Mouse (Mus musculus): ENCODE data around the gene AC129217.1. TPM values are rescaled to one million over a fixed set of nuclear protein-coding genes. Genes with fewer than 3 reads are reported as not detected.

The AC129217.1 gene
- total and polyA plus RNA-seq, 2 experiments, result 8.2 TPM; not detected in 1

GRCm38 (mm10) chr19:8839103-8839907 is 9.7 kb downstream of the AC129217.1 start, which contains the start of gene Gng3:
Gene Gng3, minus strand, starts transcription at chr19:8839194.
- H3K79me2 ChIP-seq (ENCODE audit: control insufficient read depth, insufficient read depth, low read length), result no peaks in the 10 kb centered on the region
- no peaks in the 10 kb centered on the region for H3K27me3 ChIP-seq (ENCODE audit: control insufficient read depth, insufficient read depth, low read length)
- DNase-seq (ENCODE audit: extremely low read depth, low read depth, low spot score), result no peak
- no peak within 1 kb of the TSS for H3K4me3 ChIP-seq (ENCODE audit: insufficient read depth, low read depth, low read length)
- TF ChIP-seq POLR2A (IDR thresholded peaks at IDR 0.05; ENCODE audit: extremely low read depth, insufficient read depth, low read length) (no peak), CTCF (IDR thresholded peaks at IDR 0.05; ENCODE audit: low read depth, low read length) (no peak)
- peaks cover 9% of the 10 kb centered on the region for H3K4me1 ChIP-seq (ENCODE audit: control insufficient read depth, insufficient read depth, low read length)
- H3K9ac ChIP-seq (ENCODE audit: low read depth, low read length), result no peak within 1 kb of the TSS; the same call in 1 of the 2 replicates
- peaks cover 4% of the 10 kb centered on the region; the same call in 1 of the 2 replicates for H3K36me3 ChIP-seq (ENCODE audit: control insufficient read depth, insufficient read depth, low read length)
- WGBS, result 93% methylated on average over 11 of the region's 11 CpGs
- H3K27ac ChIP-seq (replicated peaks; ENCODE audit: insufficient read depth, low read depth, low read length), result no peak within 1 kb of the TSS

GRCm38 (mm10) chr19:8839908-8840791 is 10.6 kb downstream of the AC129217.1 start:
- Histone ChIP-seq H3K4me3 (ENCODE audit: insufficient read depth, low read depth, low read length) (peak overlapping the region; percentile 90), H3K9ac (ENCODE audit: low read depth, low read length) (peak overlapping the region; percentile 86), H3K4me1 (ENCODE audit: control insufficient read depth, insufficient read depth, low read length) (peaks cover 12% of the 10 kb centered on the region), H3K27ac (replicated peaks; ENCODE audit: insufficient read depth, low read depth, low read length) (peak overlapping the region; percentile 69), H3K27me3 (ENCODE audit: control insufficient read depth, insufficient read depth, low read length) (no peaks in the 10 kb centered on the region), H3K36me3 (ENCODE audit: control insufficient read depth, insufficient read depth, low read length) (peaks cover under 1% of the 10 kb centered on the region; the same call in 1 of the 2 replicates), H3K79me2 (ENCODE audit: control insufficient read depth, insufficient read depth, low read length) (no peaks in the 10 kb centered on the region)
- DNase-seq (ENCODE audit: extremely low read depth, low read depth, low spot score), result peak; percentile 75
- 28% methylated on average over 29 of the region's 29 CpGs for WGBS
- TF ChIP-seq CTCF (IDR thresholded peaks at IDR 0.05; ENCODE audit: low read depth, low read length), result no peak
- peak; percentile 69 for TF ChIP-seq POLR2A (IDR thresholded peaks at IDR 0.05; ENCODE audit: extremely low read depth, insufficient read depth, low read length)

- DNase-seq (ENCODE audit: extremely low read depth, low read depth, low spot score), result no peak
- no peaks in the 10 kb centered on the region for H3K27me3 ChIP-seq (ENCODE audit: control insufficient read depth, insufficient read depth, low read length)
- no peaks in the 10 kb centered on the region for H3K79me2 ChIP-seq (ENCODE audit: control insufficient read depth, insufficient read depth, low read length)
- H3K4me1 ChIP-seq (ENCODE audit: control insufficient read depth, insufficient read depth, low read length), result peaks cover 12% of the 10 kb centered on the region
- no peak overlapping the region for H3K4me3 ChIP-seq (ENCODE audit: insufficient read depth, low read depth, low read length)
- no peak overlapping the region; the same call in 1 of the 2 replicates for H3K9ac ChIP-seq (ENCODE audit: low read depth, low read length)
- TF ChIP-seq POLR2A (IDR thresholded peaks at IDR 0.05; ENCODE audit: extremely low read depth, insufficient read depth, low read length), result no peak
- no peak for TF ChIP-seq CTCF (IDR thresholded peaks at IDR 0.05; ENCODE audit: low read depth, low read length)
- peaks cover 4% of the 10 kb centered on the region for H3K36me3 ChIP-seq (ENCODE audit: control insufficient read depth, insufficient read depth, low read length)
- WGBS, result 89% methylated on average over 7 of the region's 7 CpGs
- no peak overlapping the region for H3K27ac ChIP-seq (replicated peaks; ENCODE audit: insufficient read depth, low read depth, low read length)
Measured at GRCm38 (mm10) chr19:8841012-8841411, 11.4 kb downstream of the AC129217.1 start.

- H3K36me3 ChIP-seq (ENCODE audit: control insufficient read depth, insufficient read depth, low read length), result peaks cover 14% of the 10 kb centered on the region
- DNase-seq (ENCODE audit: extremely low read depth, low read depth, low spot score), result no peak
- no peaks in the 10 kb centered on the region for H3K79me2 ChIP-seq (ENCODE audit: control insufficient read depth, insufficient read depth, low read length)
- 80% methylated on average over 6 of the region's 6 CpGs for WGBS
- no peaks in the 10 kb centered on the region for H3K27me3 ChIP-seq (ENCODE audit: control insufficient read depth, insufficient read depth, low read length)
- TF ChIP-seq POLR2A (IDR thresholded peaks at IDR 0.05; ENCODE audit: extremely low read depth, insufficient read depth, low read length) (no peak), CTCF (IDR thresholded peaks at IDR 0.05; ENCODE audit: low read depth, low read length) (no peak)
- H3K9ac ChIP-seq (ENCODE audit: low read depth, low read length), result no peak overlapping the region
- H3K4me3 ChIP-seq (ENCODE audit: insufficient read depth, low read depth, low read length), result no peak overlapping the region
- peaks cover 12% of the 10 kb centered on the region for H3K4me1 ChIP-seq (ENCODE audit: control insufficient read depth, insufficient read depth, low read length)
- no peak overlapping the region for H3K27ac ChIP-seq (replicated peaks; ENCODE audit: insufficient read depth, low read depth, low read length)
Measured at GRCm38 (mm10) chr19:8842961-8843360, 13.4 kb downstream of the AC129217.1 start.

- Histone ChIP-seq H3K4me3 (ENCODE audit: insufficient read depth, low read depth, low read length) (no peak overlapping the region), H3K4me1 (ENCODE audit: control insufficient read depth, insufficient read depth, low read length) (peaks cover 9% of the 10 kb centered on the region), H3K27ac (replicated peaks; ENCODE audit: insufficient read depth, low read depth, low read length) (peak overlapping the region; percentile 28; the same call in 1 of the 2 replicates), H3K79me2 (ENCODE audit: control insufficient read depth, insufficient read depth, low read length) (no peaks in the 10 kb centered on the region), H3K36me3 (ENCODE audit: control insufficient read depth, insufficient read depth, low read length) (peaks cover 17% of the 10 kb centered on the region), H3K27me3 (ENCODE audit: control insufficient read depth, insufficient read depth, low read length) (no peaks in the 10 kb centered on the region), H3K9ac (ENCODE audit: low read depth, low read length) (0 out of 2 replicates have a peak overlapping the region, but pooled peaks have one; percentile 8)
- TF ChIP-seq POLR2A (IDR thresholded peaks at IDR 0.05; ENCODE audit: extremely low read depth, insufficient read depth, low read length) (no peak), CTCF (IDR thresholded peaks at IDR 0.05; ENCODE audit: low read depth, low read length) (peak; percentile 43; the same call in 1 of the 2 replicates)
- peak; percentile 76 for DNase-seq (ENCODE audit: extremely low read depth, low read depth, low spot score)
- 36% methylated on average over 5 of the region's 5 CpGs for WGBS
Measured at GRCm38 (mm10) chr19:8844371-8845129, 15.0 kb downstream of the AC129217.1 start.

Data from liver, adult 2 months (tissue).